Mouse (Mus musculus): ENCODE data around the gene 4930503B20Rik. TPM values are rescaled to one million over a fixed set of nuclear protein-coding genes. Genes with fewer than 3 reads are reported as not detected.

Gene 4930503B20Rik
- polyA plus RNA-seq, 2 experiments = not detected

- no peak for DNase-seq (ENCODE audit: low read depth in 3 of 3, low spot score in 3 of 3)
- no peak for ATAC-seq (ENCODE audit: insufficient read depth)
- Histone ChIP-seq H3K9ac (replicated peaks) (no peak overlapping the region), H3K27ac (no peak overlapping the region), H3K4me3 (ENCODE audit: insufficient read depth in 1 of 2, low read depth in 2 of 2, low read length in 2 of 2) (no peak overlapping the region), H3K4me2 (ENCODE audit: low read depth) (no peak overlapping the region), H3K4me1 (replicated peaks; ENCODE audit: control insufficient read depth in 2 of 2, insufficient read depth in 2 of 2, low read length in 1 of 2) (peaks cover 4 to 8% of the 10 kb centered on the region in 2 experiments), H3K36me3 (replicated peaks; ENCODE audit: control insufficient read depth, insufficient read depth, low read depth) (no peaks in the 10 kb centered on the region), H3K27me3 (ENCODE audit: control insufficient read depth, insufficient read depth, low read length) (no peaks in the 10 kb centered on the region; the same call in 1 of the 2 replicates), H3K9me3 (ENCODE audit: control insufficient read depth, low read length) (no peaks in the 10 kb centered on the region)
- WGBS (ENCODE audit: insufficient replicate concordance) = 68% methylated on average over 14 of the region's 14 CpGs
- no peak for TF ChIP-seq CTCF (IDR thresholded peaks at IDR 0.05; ENCODE audit: low read depth)
- no peak for TF ChIP-seq EP300 (IDR thresholded peaks at IDR 0.05; ENCODE audit: low read depth)
Measured at GRCm38 (mm10) chr3:146620555-146621249, 30.4 kb downstream of the 4930503B20Rik start.

GRCm38 (mm10) chr3:146620101-146620500 is 31.0 kb downstream of the 4930503B20Rik start:
- TF ChIP-seq EP300 (IDR thresholded peaks at IDR 0.05; ENCODE audit: low read depth) (no peak), CTCF (IDR thresholded peaks at IDR 0.05; ENCODE audit: low read depth) (no peak)
- no peak for DNase-seq (ENCODE audit: low read depth in 3 of 3, low spot score in 3 of 3)
- Histone ChIP-seq H3K4me1 (replicated peaks; ENCODE audit: control insufficient read depth in 2 of 2, insufficient read depth in 2 of 2, low read length in 1 of 2) (peaks cover 4 to 8% of the 10 kb centered on the region in 2 experiments), H3K4me3 (ENCODE audit: insufficient read depth in 1 of 2, low read depth in 2 of 2, low read length in 2 of 2) (no peak overlapping the region), H3K9ac (replicated peaks) (no peak overlapping the region), H3K36me3 (replicated peaks; ENCODE audit: control insufficient read depth, insufficient read depth, low read depth) (no peaks in the 10 kb centered on the region), H3K9me3 (ENCODE audit: control insufficient read depth, low read length) (no peaks in the 10 kb centered on the region), H3K27ac (no peak overlapping the region), H3K4me2 (ENCODE audit: low read depth) (no peak overlapping the region), H3K27me3 (ENCODE audit: control insufficient read depth, insufficient read depth, low read length) (no peaks in the 10 kb centered on the region; the same call in 1 of the 2 replicates)
- WGBS (ENCODE audit: insufficient replicate concordance) = 73% methylated on average over 10 of the region's 10 CpGs
- no peak for ATAC-seq (ENCODE audit: insufficient read depth)

GRCm38 (mm10) chr3:146618357-146618756 is 32.8 kb downstream of the 4930503B20Rik start:
- Histone ChIP-seq H3K36me3 (replicated peaks; ENCODE audit: control insufficient read depth, insufficient read depth, low read depth) (no peaks in the 10 kb centered on the region), H3K27me3 (ENCODE audit: control insufficient read depth, insufficient read depth, low read length) (no peaks in the 10 kb centered on the region; the same call in 1 of the 2 replicates), H3K9me3 (ENCODE audit: control insufficient read depth, low read length) (no peaks in the 10 kb centered on the region), H3K4me3 (ENCODE audit: insufficient read depth in 1 of 2, low read depth in 2 of 2, low read length in 2 of 2) (no peak overlapping the region), H3K9ac (replicated peaks) (no peak overlapping the region), H3K4me1 (replicated peaks; ENCODE audit: control insufficient read depth in 2 of 2, insufficient read depth in 2 of 2, low read length in 1 of 2) (peaks cover 4 to 8% of the 10 kb centered on the region in 2 experiments), H3K4me2 (ENCODE audit: low read depth) (no peak overlapping the region), H3K27ac (no peak overlapping the region)
- 20% methylated on average over 4 of the region's 4 CpGs for WGBS (ENCODE audit: insufficient replicate concordance)
- DNase-seq (ENCODE audit: low read depth in 3 of 3, low spot score in 3 of 3) (no peak), ATAC-seq (ENCODE audit: insufficient read depth) (peak; percentile 69; the same call in 1 of the 2 replicates)
- TF ChIP-seq CTCF (IDR thresholded peaks at IDR 0.05; ENCODE audit: low read depth) (no peak), EP300 (IDR thresholded peaks at IDR 0.05; ENCODE audit: low read depth) (no peak)

- no peak overlapping the region for H3K9ac ChIP-seq (replicated peaks)
- TF ChIP-seq EP300 (IDR thresholded peaks at IDR 0.05; ENCODE audit: low read depth) = no peak
- TF ChIP-seq CTCF (IDR thresholded peaks at IDR 0.05; ENCODE audit: low read depth) = no peak
- peaks cover 4 to 8% of the 10 kb centered on the region in 2 experiments for H3K4me1 ChIP-seq (replicated peaks; ENCODE audit: control insufficient read depth in 2 of 2, insufficient read depth in 2 of 2, low read length in 1 of 2)
- H3K27ac ChIP-seq = no peak overlapping the region
- no peak for DNase-seq (ENCODE audit: low read depth in 3 of 3, low spot score in 3 of 3)
- H3K9me3 ChIP-seq (ENCODE audit: control insufficient read depth, low read length) = no peaks in the 10 kb centered on the region
- H3K4me3 ChIP-seq (ENCODE audit: insufficient read depth in 1 of 2, low read depth in 2 of 2, low read length in 2 of 2) = no peak overlapping the region
- H3K36me3 ChIP-seq (replicated peaks; ENCODE audit: control insufficient read depth, insufficient read depth, low read depth) = no peaks in the 10 kb centered on the region
- no peaks in the 10 kb centered on the region; the same call in 1 of the 2 replicates for H3K27me3 ChIP-seq (ENCODE audit: control insufficient read depth, insufficient read depth, low read length)
- H3K4me2 ChIP-seq (ENCODE audit: low read depth) = no peak overlapping the region
- peak; percentile 40; the same call in 1 of the 2 replicates for ATAC-seq (ENCODE audit: insufficient read depth)
Measured at GRCm38 (mm10) chr3:146617946-146618345, 33.2 kb downstream of the 4930503B20Rik start.

- no peak overlapping the region for H3K27ac ChIP-seq
- H3K36me3 ChIP-seq (replicated peaks; ENCODE audit: control insufficient read depth, insufficient read depth, low read depth) = no peaks in the 10 kb centered on the region
- no peak overlapping the region for H3K9ac ChIP-seq (replicated peaks)
- H3K4me3 ChIP-seq (ENCODE audit: insufficient read depth in 1 of 2, low read depth in 2 of 2, low read length in 2 of 2) = no peak overlapping the region
- no peaks in the 10 kb centered on the region; the same call in 1 of the 2 replicates for H3K27me3 ChIP-seq (ENCODE audit: control insufficient read depth, insufficient read depth, low read length)
- DNase-seq (ENCODE audit: low read depth in 3 of 3, low spot score in 3 of 3) (no peak), ATAC-seq (ENCODE audit: insufficient read depth) (no peak)
- H3K4me2 ChIP-seq (ENCODE audit: low read depth) = no peak overlapping the region
- TF ChIP-seq EP300 (IDR thresholded peaks at IDR 0.05; ENCODE audit: low read depth) (no peak), CTCF (IDR thresholded peaks at IDR 0.05; ENCODE audit: low read depth) (no peak)
- no peaks in the 10 kb centered on the region for H3K9me3 ChIP-seq (ENCODE audit: control insufficient read depth, low read length)
- 56% methylated on average over 5 of the region's 5 CpGs for WGBS (ENCODE audit: insufficient replicate concordance)
- peaks cover 4 to 8% of the 10 kb centered on the region in 2 experiments for H3K4me1 ChIP-seq (replicated peaks; ENCODE audit: control insufficient read depth in 2 of 2, insufficient read depth in 2 of 2, low read length in 1 of 2)
Measured at GRCm38 (mm10) chr3:146616533-146617283, 34.4 kb downstream of the 4930503B20Rik start.
